Mouse (Mus musculus): ENCODE data around the gene Col8a2. TPM values are rescaled to one million over a fixed set of nuclear protein-coding genes. Genes with fewer than 3 reads are reported as not detected.

Gene Col8a2
- polyA plus RNA-seq, 1 experiment, result 5.0 TPM

GRCm38 (mm10) chr4:126260520-126261201 lies 25.9 kb upstream of the Col8a2 start:
- DNase-seq (ENCODE audit: low read depth), result no peak

GRCm38 (mm10) chr4:126261266-126261665 lies 25.3 kb upstream of the Col8a2 start:
- no peak for DNase-seq (ENCODE audit: low read depth)

DNA sequence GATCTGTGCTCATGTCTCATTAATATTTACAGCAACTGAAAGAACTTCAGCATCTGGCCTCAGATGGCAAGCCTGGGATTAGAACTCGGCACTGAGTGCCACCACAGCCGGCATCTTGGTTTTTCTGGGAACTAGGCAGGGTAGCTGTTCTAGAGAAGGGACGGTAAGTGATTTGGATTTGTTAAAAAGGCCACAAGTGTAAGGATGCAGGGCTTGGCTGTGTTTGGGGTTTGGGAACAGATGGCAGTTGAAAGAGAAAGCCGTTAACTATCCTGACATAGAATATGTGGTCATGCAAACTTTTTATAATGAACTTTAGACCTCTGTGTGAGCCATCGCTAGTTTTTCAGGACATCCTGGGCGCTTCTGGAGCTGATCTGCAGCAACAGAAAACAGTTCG lies 24.9 kb upstream of the Col8a2 start:
- DNase-seq (ENCODE audit: low read depth), result no peak

- peak; percentile 56 for DNase-seq (ENCODE audit: low read depth)
These were observed 24.3 kb upstream of the Col8a2 start, which contains the start of gene Trappc3 for GRCm38 (mm10) chr4:126262119-126262807. TSS of gene Trappc3 (plus strand) at chr4:126262325.

DNA sequence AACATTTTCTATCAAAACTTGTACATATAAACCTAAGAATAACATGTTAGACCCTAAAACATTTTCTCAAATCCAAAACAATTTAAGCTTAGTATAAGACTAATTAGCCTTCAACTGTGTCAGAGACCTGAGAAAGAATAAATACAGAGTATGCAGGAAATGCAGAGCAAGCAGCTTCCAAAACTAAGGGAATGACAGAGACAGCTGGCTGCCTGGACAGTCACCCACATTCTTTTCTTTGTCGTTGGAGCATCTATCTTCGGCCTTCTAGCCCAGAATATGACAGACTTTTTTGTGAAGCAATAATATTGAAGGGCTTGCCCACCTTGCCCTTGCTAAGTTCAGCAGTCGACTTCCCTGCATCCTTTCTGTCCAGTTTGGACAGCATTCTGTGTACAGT lies 17.3 kb upstream of the Col8a2 start:
- DNase-seq (ENCODE audit: low read depth), result no peak

- DNase-seq (ENCODE audit: low read depth), result no peak
These were observed 12.8 kb upstream of the Col8a2 start for GRCm38 (mm10) chr4:126273753-126274152.

GRCm38 (mm10) chr4:126275081-126275480 lies 11.5 kb upstream of the Col8a2 start:
- no peak for DNase-seq (ENCODE audit: low read depth)

DNA sequence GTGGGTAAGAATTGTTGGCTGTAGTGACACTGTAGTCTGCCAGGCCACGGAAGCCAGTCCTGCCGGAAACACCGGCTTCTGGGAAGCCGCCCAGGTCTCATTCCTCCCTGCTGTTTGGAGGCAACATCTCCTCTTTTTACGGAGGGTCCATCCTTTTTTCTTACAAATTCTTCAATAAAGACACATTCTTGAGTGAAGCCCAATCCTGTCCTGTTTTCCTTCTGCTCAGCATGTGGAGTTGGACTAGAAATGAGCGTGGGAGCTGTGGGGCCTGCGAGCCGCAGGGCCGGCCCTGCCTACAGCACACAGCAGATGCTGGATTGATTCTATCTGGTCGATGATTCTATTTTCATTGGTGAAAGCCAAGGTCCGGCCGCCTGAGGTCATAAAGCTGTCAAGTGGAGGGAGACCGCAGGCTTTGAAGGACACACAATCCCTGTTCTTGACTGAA lies 10.9 kb upstream of the Col8a2 start:
- no peak for DNase-seq (ENCODE audit: low read depth)

- DNase-seq (ENCODE audit: low read depth), result no peak
These were observed 8.6 kb upstream of the Col8a2 start for GRCm38 (mm10) chr4:126277906-126278564.

GRCm38 (mm10) chr4:126278565-126278915 lies 8.1 kb upstream of the Col8a2 start:
- no peak for DNase-seq (ENCODE audit: low read depth)

DNA sequence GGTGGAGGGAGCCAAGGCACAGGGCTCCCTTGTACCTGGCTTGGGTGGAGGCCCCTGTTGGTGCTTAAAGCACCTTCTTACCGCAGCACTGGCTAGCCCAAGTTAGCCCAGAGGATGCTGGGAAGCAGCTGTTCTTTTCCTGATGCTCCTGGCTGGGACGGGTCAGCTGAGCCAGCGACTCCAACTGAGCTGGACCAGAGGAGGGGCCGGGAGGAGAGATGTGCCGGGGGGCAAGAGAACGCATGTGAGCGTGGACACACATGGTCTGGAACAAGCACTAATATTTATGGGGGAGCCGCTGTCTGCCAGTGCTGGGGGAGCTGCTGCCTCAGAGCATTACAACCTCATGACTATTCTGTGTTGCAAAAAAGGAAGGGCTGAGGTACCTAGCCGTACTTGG lies 7.6 kb upstream of the Col8a2 start:
- DNase-seq (ENCODE audit: low read depth), result no peak

- DNase-seq (ENCODE audit: low read depth), result no peak
These were observed 4.9 kb upstream of the Col8a2 start for GRCm38 (mm10) chr4:126281706-126282105.

DNA sequence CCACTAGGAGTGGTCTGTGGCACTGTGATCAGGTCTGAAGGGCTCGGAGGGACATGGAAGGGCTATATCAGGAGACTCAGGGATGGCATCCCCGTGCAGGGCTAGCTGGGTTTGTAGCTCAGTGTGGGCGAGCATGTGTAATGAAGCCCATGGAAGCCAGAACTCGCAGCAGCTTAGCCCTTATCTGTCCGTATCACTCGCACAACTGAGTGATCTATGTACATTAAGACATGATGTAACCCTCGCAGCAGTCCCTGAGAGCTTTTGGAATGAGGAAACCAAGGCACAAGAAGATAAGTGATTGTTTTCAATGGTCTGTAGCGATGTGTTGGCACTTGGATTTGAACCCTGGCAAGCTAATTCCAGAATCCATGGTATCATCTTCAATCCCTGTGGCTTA lies 3.0 kb upstream of the Col8a2 start:
- DNase-seq (ENCODE audit: low read depth), result no peak

DNA sequence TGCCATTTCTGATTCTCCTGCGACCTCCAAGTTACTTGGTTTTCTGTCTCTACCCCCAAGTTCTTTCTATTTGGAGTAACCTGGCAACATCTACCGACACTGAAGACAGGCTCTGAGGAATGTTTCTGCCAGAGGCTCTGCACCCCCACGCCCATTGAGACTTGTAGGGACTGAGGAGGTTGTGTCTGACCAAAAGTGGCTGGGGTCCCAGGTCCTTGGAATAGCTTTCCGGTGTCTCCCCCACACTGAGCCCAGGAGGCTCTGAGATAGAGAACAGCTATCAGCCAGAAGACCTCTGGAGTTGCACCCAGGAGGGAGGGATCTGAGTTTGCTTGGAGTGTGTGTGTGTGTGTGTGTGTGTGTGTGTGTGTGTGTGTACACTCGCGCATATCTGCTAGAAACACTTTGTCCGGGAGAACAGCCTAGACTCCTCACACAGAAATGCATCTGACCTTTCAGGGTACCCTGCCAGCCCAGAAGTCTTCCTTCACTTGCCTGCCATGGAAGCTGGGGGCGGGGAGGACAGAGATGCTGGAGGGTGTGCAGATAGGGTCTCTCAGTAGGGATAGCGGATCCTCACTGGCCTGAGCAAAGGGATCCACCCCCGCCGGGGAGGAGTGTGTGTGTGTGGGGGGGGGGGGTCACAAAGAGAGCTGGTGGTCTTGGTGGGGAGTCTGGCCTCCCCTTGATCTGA lies 856 bp downstream of the Col8a2 start:
- no peak for DNase-seq (ENCODE audit: low read depth)

DNA sequence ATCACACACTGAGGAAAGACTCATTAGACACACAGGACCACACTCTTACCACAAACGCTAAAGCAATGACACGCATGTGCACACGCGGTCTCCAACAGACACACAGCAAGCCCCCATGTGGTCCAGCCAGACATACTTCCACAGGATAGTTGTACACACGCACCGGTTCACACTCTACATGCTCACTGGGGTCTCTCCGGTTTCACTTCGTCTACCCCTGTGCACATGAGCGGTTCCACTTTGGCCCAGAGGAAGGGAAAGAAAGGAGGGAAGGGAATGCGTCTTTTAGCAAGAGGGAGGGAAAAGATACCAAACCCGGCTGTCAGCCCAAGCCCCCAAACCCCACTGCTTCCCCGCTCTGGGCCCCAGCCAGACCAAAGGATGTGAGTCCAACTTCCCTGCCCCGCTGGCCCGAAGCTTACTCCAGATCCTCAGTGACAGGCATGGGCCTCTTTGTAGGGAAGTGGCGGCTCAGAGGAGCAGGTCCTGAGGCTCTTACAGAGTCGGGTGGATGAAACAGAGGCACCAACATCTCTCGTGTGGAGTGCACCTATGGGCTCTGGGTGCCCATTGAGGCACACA lies 1.6 kb downstream of the Col8a2 start:
- DNase-seq (ENCODE audit: low read depth), result no peak

DNA sequence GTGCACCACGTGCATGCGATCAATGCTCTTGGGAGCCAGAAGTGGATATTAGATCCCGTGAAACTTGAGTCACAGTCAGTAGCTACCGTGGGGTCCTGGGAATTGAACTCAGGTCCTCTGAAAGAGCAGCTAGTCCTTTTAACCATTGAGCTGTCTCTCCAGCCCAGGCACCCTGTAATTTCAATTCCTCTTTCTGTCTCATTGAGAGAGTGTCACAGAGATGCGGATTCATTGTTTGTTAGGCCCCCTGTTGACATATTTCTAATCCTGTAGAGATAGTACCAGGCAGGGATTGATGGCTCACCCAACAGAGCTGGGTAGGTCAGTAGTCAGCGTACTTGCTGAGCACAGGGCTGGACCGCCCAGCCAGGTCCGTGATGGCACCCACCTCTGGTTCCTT lies 3.7 kb downstream of the Col8a2 start:
- DNase-seq (ENCODE audit: low read depth), result no peak

- no peak for DNase-seq (ENCODE audit: low read depth)
These were observed 4.6 kb downstream of the Col8a2 start for GRCm38 (mm10) chr4:126291196-126291595.

GRCm38 (mm10) chr4:126295152-126295551 lies 8.6 kb downstream of the Col8a2 start:
- DNase-seq (ENCODE audit: low read depth), result no peak

GRCm38 (mm10) chr4:126295937-126296336 lies 9.3 kb downstream of the Col8a2 start:
- DNase-seq (ENCODE audit: low read depth), result no peak

DNA sequence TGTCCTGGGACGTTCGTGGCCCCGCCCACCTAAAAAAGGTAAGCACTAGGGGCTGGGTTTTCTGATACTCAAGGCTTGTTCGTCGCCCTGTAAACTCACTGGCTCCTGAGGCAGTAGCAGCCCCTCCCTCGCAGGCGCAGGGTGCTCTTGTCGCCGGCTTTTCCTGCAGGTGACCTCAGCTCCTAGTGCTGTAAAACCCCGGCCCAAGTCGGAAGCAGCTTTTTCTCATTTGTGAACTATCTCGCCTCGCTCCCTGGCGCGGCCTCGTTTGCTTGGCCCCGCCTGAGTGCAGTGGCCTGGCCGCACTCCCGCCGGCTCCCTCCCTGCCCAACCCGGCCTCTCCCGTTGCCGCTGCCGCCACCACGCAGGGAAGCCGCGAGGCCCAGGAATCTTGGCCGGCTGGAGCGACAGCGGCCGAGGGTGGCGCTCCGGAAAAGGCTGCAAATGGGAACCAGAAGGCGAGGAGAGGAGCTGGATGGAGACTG lies 10.1 kb downstream of the Col8a2 start:
- no peak for DNase-seq (ENCODE audit: low read depth)

DNA sequence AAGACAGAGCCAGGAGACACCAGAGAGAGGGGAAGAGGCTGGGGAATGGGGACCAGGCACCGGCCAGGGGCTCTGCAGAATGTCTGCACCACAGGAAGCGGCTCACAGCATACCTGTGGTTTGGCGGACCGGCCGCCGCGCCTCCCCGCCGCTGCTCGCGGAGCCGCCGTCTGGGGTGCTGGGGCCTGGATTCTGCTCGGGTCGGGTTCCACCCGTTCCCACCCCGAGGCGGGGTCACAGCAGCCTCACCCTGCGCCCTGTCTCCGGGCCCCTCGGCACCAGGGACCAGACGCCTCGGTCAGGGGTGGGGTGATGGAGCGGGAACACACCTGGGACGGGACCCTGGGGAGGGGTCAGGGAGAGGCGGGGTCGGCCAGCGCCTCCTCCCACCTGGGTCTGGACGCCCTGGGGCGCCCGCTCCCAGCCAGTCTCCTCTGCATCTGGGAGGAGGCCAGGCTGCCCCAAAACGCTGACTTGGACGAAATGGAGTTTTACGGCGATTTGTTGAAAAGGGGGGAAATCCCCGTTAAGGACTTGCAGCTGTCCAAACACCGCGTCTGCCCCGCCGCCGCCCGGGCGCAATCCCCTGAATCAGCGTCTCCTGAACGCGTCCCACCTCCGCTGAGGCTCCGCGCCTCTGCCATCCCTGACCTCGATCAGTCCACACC lies 14.5 kb downstream of the Col8a2 start:
- DNase-seq (ENCODE audit: low read depth), result no peak
